Mouse (Mus musculus) liver, embryonic 15.5 days (tissue): ENCODE data around the gene Rapgef2. TPM values are rescaled to one million over a fixed set of nuclear protein-coding genes. Genes with fewer than 3 reads are reported as not detected.

Source experiments
- ATAC-seq: fragments of 200-750 bp; cut with Nextera tagmentation; 2 replicates; pipeline ENCODE4 v1.8.0; 2017; ENCODE audit warnings: moderate number of reproducible peaks, mild to moderate bottlenecking, moderate library complexity; ENCODE audit not compliant: insufficient read depth
- H3K27ac ChIP-seq: fragments of 300-500 bp; sonication (generic); replicated peaks from 2 replicates; pipeline ENCODE4 v1.5.1; 2015; ENCODE audit warnings: mild to moderate bottlenecking, inconsistent platforms
- H3K27me3 ChIP-seq: fragments of 300-500 bp; sonication (generic); 2 replicates; pipeline ENCODE4 v1.6.1; 2015; ENCODE audit warnings: mild to moderate bottlenecking, inconsistent platforms
- H3K36me3 ChIP-seq: fragments of 300-500 bp; sonication (generic); replicated peaks from 2 replicates; pipeline ENCODE4 v1.6.1; 2015; ENCODE audit warnings: moderate library complexity, mild to moderate bottlenecking, inconsistent platforms
- H3K4me1 ChIP-seq: fragments of 300-500 bp; sonication (generic); replicated peaks from 2 replicates; pipeline ENCODE4 v1.6.1; 2015; ENCODE audit warnings: inconsistent platforms
- H3K4me2 ChIP-seq: fragments of 300-500 bp; sonication (generic); 2 replicates; pipeline ENCODE4 v1.6.1; 2015; ENCODE audit warnings: moderate library complexity, mild to moderate bottlenecking, inconsistent platforms
- H3K4me3 ChIP-seq: fragments of 300-500 bp; sonication (generic); replicated peaks from 2 replicates; pipeline ENCODE4 v1.5.1; 2015; ENCODE audit warnings: mild to moderate bottlenecking, inconsistent platforms
- H3K9ac ChIP-seq: fragments of 300-500 bp; sonication (generic); 2 replicates; pipeline ENCODE4 v1.6.1; 2015; ENCODE audit warnings: moderate library complexity, mild to moderate bottlenecking, inconsistent platforms
- H3K9me3 ChIP-seq: fragments of 300-500 bp; sonication (generic); replicated peaks from 2 replicates; pipeline ENCODE4 v1.6.1; 2016; ENCODE audit warnings: inconsistent platforms
- WGBS: fragments of 180-500 bp; shearing (Covaris S2); methylation state at CpG from one replicate; pipeline ENCODE4 v1.1.7; 2015; ENCODE audit warnings: mixed read lengths; ENCODE audit not compliant: insufficient replicate concordance; 5-methylcytosine and 5-hydroxymethylcytosine counted together
- polyA plus RNA-seq: library from polyadenylated mRNA; unstranded; fragments of >200 nt; fragmentation: Nextera tagmentation; extraction: Ambion mirVana; gene quantifications from 2 replicates; pipeline ENCODE4 v1.2.1, GENCODE M21; 2015

Gene Rapgef2
- polyA plus RNA-seq, 1 experiment from 2014 or later = 1.0 TPM

DNA sequence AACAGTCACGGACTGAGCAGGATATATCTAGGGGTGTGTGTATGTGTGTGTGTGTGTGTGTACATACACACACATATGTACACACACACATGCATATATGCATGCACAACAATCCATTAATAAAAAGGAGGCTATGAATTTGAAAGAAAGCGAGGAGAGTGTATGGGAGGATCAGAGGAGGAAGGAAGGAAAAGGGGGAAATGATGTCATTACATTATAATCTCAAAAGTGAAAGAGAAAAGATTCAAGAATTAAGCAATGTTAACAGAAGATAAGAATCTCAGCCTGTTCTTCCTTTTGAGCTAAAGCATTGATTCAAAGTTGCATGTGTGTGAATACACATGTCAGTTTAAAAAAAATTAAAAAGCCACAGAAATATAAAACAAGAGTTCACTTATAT, 158.5 kb downstream of the Rapgef2 start:
- no peaks in the 10 kb centered on the region for H3K27me3 ChIP-seq
- H3K4me3 ChIP-seq = no peak overlapping the region
- WGBS = 53% methylated on average over 2 of the region's 2 CpGs
- H3K36me3 ChIP-seq = no peaks in the 10 kb centered on the region
- H3K9ac ChIP-seq = no peak overlapping the region
- H3K9me3 ChIP-seq = no peaks in the 10 kb centered on the region
- no peak overlapping the region for H3K4me2 ChIP-seq
- no peak overlapping the region for H3K27ac ChIP-seq
- H3K4me1 ChIP-seq = no peaks in the 10 kb centered on the region
- no peak for ATAC-seq

DNA sequence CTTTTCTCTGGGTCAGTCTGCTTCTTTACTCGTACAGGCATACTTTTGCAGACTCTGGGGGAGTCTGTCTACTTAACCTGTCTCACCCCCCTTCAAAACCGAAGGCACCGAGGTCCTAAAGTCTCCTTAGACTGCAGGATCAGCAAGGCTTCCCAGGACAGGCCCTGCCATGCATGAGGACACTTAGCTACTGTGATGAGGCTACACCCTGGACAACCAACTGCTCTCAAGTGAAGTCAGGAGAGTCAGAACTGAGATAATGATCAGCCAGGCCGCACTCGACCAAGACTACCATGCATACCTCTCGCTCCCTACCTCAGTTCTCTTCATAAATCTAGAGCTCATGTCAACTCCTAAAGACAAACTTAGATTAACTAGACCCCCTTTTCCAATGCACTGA, 159.5 kb downstream of the Rapgef2 start:
- H3K9me3 ChIP-seq = no peaks in the 10 kb centered on the region
- H3K4me3 ChIP-seq = no peak overlapping the region
- no peaks in the 10 kb centered on the region for H3K4me1 ChIP-seq
- ATAC-seq = no peak
- no peak overlapping the region for H3K9ac ChIP-seq
- 68% methylated on average over 6 of the region's 6 CpGs for WGBS
- no peak overlapping the region for H3K27ac ChIP-seq
- no peak overlapping the region for H3K4me2 ChIP-seq
- H3K36me3 ChIP-seq = no peaks in the 10 kb centered on the region
- no peaks in the 10 kb centered on the region for H3K27me3 ChIP-seq

DNA sequence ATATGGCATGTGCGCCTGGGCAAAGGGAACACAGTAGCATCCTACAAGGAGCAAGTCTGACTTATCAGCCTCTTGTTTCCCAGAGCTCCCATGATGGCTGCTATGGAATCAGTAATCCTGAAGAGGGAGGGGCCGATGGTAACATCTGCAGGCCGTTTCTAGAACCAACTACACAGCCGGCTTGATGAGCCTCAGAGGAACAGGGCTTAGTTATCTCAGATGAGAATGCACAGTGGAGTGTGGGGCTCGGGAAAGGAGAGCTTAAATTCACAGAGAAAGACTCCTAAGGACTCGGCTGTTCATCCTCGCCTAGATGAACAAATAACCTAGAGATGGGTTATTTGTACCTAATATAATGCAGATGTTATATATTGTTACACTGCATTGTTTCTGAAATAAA, 164.9 kb downstream of the Rapgef2 start:
- no peak for ATAC-seq

DNA sequence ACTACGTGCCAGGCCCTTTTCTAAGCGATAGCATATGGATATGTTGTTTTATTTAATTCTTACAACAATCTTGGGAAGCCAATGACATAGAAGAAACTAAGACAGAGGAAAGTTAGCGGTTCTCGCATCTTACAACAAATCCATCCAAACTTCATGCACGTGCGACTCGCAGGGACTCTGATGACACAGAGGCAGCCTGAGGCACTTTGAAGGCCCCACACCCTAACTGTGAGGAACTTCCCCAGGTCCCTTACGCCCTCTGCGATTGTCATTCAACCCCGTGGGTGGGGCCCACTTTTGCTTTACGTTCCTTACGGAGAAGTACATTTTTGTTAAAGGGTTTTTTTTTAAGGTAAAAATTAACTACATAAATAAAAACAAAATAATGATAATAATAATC, 166.3 kb downstream of the Rapgef2 start:
- Histone ChIP-seq H3K4me2 (no peak overlapping the region), H3K27me3 (no peaks in the 10 kb centered on the region), H3K4me1 (no peaks in the 10 kb centered on the region), H3K9ac (no peak overlapping the region), H3K27ac (no peak overlapping the region), H3K36me3 (no peaks in the 10 kb centered on the region), H3K4me3 (no peak overlapping the region), H3K9me3 (no peaks in the 10 kb centered on the region)
- no peak for ATAC-seq
- WGBS = 80% methylated on average over 12 of the region's 12 CpGs

More for the DNA sequence above, 164.9 kb downstream of the Rapgef2 start:
- Histone ChIP-seq H3K4me1 (no peaks in the 10 kb centered on the region), H3K4me2 (no peak overlapping the region), H3K9me3 (no peaks in the 10 kb centered on the region), H3K4me3 (no peak overlapping the region), H3K9ac (no peak overlapping the region), H3K36me3 (no peaks in the 10 kb centered on the region), H3K27me3 (no peaks in the 10 kb centered on the region), H3K27ac (no peak overlapping the region)
- 65% methylated on average over 7 of the region's 7 CpGs for WGBS

DNA sequence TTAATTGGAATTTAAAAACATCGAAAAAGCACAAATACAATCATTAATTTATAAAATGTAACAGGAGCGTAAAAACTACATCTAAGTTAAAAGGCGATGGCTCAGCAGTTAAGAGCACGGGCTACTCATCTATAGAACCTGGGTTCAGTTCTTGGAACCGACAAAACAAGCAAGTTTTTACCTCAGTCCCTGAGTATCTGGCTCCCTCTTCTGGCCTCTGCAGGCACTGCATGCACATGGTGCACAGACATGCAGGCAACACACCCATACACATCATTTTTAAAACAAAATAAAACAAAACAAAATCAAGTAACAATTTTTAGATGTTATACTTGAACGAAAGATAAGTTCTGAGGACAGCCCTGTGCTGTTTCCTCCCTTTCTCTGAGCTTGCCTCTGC, 176.2 kb downstream of the Rapgef2 start:
- no peak overlapping the region for H3K9ac ChIP-seq
- no peak overlapping the region for H3K4me3 ChIP-seq
- no peaks in the 10 kb centered on the region for H3K27me3 ChIP-seq
- WGBS = 72% methylated on average over 6 of the region's 6 CpGs
- ATAC-seq = no peak
- no peak overlapping the region for H3K27ac ChIP-seq
- H3K4me2 ChIP-seq = no peak overlapping the region
- no peaks in the 10 kb centered on the region for H3K9me3 ChIP-seq
- H3K4me1 ChIP-seq = no peaks in the 10 kb centered on the region
- no peaks in the 10 kb centered on the region for H3K36me3 ChIP-seq

DNA sequence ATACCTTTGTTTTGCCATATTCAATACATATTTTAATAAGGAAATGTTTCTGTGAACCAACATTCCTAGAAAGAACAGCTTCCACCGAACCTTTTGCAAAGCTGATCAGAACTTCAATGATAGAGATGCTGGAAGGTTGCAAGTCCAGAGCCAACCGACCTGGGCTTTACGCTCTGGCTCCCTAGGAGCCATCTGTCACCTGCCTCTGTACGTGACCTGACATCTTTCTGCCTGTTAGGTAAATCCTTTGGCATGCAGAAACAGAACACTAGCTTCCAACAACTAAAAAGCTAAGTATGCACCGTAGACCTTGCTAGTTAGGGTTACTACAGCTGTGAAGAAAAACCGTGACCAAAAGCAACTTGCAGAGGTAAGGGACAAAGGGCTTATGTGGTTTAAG, 178.1 kb downstream of the Rapgef2 start:
- Histone ChIP-seq H3K4me3 (no peak overlapping the region), H3K4me2 (no peak overlapping the region), H3K36me3 (no peaks in the 10 kb centered on the region), H3K9me3 (no peaks in the 10 kb centered on the region), H3K4me1 (no peaks in the 10 kb centered on the region), H3K9ac (no peak overlapping the region), H3K27me3 (no peaks in the 10 kb centered on the region), H3K27ac (no peak overlapping the region)
- no peak for ATAC-seq
- 67% methylated on average over 6 of the region's 6 CpGs for WGBS

DNA sequence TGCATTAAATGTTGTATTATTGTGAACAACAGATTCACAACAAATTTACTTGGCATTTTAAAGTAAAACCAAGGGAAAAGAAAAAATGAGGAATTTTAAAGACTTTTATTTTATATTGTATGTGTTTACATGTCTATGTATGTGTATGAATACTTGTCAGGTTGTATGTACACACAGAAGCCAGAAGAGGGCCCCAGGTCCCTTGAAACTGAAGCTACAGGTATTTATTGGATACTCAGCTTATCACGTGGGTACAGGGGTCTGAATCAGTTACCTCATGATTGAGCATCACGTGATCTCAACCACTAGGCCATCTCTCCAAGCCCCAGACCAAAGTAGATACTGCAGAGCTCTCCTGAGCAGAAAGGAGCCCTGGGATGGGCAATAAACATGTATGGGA, 180.0 kb downstream of the Rapgef2 start:
- Histone ChIP-seq H3K27me3 (no peaks in the 10 kb centered on the region), H3K27ac (no peak overlapping the region), H3K36me3 (no peaks in the 10 kb centered on the region), H3K9me3 (no peaks in the 10 kb centered on the region), H3K4me1 (no peaks in the 10 kb centered on the region), H3K9ac (no peak overlapping the region), H3K4me2 (no peak overlapping the region), H3K4me3 (no peak overlapping the region)
- ATAC-seq = no peak
- 59% methylated on average over 2 of the region's 2 CpGs for WGBS

DNA sequence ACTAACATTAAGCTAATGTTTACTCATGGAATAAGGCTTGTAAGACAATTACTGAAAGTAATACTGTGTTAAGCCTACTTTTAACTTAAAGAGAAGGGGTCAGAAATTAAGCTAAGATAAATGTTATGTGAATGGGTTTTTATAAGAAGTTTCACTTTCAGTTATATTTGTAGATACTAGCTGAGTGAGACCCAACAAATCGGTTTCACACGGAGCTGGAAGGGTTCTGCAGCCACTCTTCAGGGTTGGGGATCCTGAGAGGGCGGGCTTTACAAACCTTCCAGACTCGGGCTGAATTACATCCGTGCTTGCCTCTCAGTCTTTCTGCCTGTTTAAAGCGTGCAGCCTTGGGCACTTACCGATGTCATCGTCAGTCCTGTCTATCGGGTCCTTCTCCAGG, 182.7 kb downstream of the Rapgef2 start:
- WGBS = 72% methylated on average over 9 of the region's 9 CpGs
- H3K27ac ChIP-seq = no peak overlapping the region
- ATAC-seq = no peak
- H3K4me1 ChIP-seq = no peaks in the 10 kb centered on the region
- no peak overlapping the region for H3K4me3 ChIP-seq
- H3K9me3 ChIP-seq = no peaks in the 10 kb centered on the region
- no peaks in the 10 kb centered on the region for H3K36me3 ChIP-seq
- no peaks in the 10 kb centered on the region for H3K27me3 ChIP-seq
- no peak overlapping the region for H3K9ac ChIP-seq
- no peak overlapping the region for H3K4me2 ChIP-seq

DNA sequence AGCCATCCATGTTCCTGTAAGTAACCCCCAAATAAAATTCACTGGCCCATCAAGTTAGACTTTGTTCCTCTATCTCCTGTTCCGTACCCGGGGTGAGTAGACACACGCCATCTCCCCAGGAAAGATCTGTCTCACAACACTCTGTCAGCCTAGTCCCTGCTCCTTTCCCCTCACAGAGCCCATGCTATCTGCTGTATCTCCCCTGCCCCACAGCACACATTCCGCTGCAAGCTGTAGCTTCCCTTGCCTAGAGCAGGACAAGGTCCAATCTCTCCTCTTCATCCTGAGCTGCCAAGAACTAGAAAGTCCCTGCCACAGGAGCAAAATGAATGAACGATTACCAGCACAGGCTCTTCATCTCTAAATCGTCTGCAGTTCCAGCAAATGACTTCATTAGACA, 184.6 kb downstream of the Rapgef2 start:
- ATAC-seq = no peak
- no peaks in the 10 kb centered on the region for H3K27me3 ChIP-seq
- no peaks in the 10 kb centered on the region for H3K4me1 ChIP-seq
- no peak overlapping the region for H3K27ac ChIP-seq
- H3K9me3 ChIP-seq = no peaks in the 10 kb centered on the region
- no peak overlapping the region for H3K9ac ChIP-seq
- H3K4me2 ChIP-seq = no peak overlapping the region
- no peaks in the 10 kb centered on the region for H3K36me3 ChIP-seq
- 65% methylated on average over 6 of the region's 6 CpGs for WGBS
- H3K4me3 ChIP-seq = no peak overlapping the region

DNA sequence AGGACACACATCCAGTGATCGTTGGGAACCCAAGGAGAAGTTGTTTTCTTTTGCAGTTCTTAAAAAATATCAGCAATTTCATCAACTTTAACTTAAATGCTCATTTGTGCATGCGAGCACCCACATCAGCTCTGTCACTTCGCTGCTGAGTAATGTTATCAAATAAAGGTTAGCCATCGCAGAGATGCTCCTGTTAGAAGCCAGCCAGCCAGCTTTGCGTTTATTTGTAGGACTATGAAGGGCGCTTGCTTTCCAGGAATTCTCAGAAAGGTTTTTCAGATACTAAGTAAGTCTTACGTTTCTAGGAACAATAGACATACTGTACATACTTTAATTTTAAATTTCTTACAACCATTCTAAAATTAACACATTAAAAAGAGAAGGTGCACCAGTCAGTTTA, 185.5 kb downstream of the Rapgef2 start:
- Histone ChIP-seq H3K36me3 (no peaks in the 10 kb centered on the region), H3K4me1 (no peaks in the 10 kb centered on the region), H3K9ac (no peak overlapping the region), H3K27me3 (no peaks in the 10 kb centered on the region), H3K9me3 (no peaks in the 10 kb centered on the region), H3K27ac (no peak overlapping the region), H3K4me3 (no peak overlapping the region), H3K4me2 (no peak overlapping the region)
- ATAC-seq = no peak
- WGBS = 71% methylated on average over 7 of the region's 7 CpGs

DNA sequence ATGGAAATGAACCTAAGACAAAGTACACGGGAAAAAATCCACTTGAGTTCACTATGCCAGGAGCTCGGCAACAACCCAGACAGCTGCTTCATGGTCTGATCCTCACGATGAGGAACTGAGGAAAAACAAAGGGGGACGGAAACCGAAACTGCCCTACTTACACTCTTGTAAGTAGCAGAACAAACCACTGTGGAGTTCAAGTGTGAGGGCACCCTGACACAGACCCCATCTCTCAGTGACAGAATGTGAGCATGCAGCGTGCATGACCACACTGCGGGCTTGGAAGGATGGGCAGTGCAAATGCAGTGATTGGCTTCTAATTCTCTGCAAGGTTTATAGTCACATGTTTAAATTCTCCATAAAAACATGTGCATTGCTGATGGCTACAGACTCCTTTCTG, 197.2 kb downstream of the Rapgef2 start:
- ATAC-seq = no peak
- WGBS = 73% methylated on average over 7 of the region's 7 CpGs
- no peak overlapping the region for H3K4me2 ChIP-seq

DNA sequence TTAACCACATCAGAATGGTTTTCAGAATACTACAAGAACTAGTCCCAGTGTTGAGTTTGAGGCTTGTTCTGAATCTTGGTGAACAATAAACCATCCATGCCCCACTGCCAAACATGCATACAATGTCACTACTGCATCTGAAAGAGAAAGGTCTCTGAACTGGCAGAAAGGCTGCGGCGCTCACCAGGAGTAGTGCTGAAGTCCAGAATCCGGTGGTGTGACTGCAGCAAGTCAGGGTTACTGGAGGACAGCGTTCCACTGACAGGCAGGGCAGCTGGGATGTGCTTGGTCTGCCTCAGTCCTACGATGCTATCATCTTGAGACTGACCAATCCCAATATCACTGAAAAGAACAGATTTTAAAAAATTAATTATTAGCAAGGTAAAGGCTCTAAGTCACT, 197.9 kb downstream of the Rapgef2 start:
- Histone ChIP-seq H3K9ac (no peak overlapping the region), H3K9me3 (no peaks in the 10 kb centered on the region), H3K27me3 (no peaks in the 10 kb centered on the region), H3K4me1 (no peaks in the 10 kb centered on the region), H3K4me2 (no peak overlapping the region), H3K27ac (no peak overlapping the region), H3K4me3 (no peak overlapping the region), H3K36me3 (0 out of 2 replicates have a peak, but pooled peaks cover 18% of the 10 kb centered on the region)
- 60% methylated on average over 5 of the region's 5 CpGs for WGBS
- ATAC-seq = no peak

More for the DNA sequence above, 197.2 kb downstream of the Rapgef2 start:
- H3K9me3 ChIP-seq = no peaks in the 10 kb centered on the region
- H3K4me1 ChIP-seq = no peaks in the 10 kb centered on the region
- 0 out of 2 replicates have a peak, but pooled peaks cover 18% of the 10 kb centered on the region for H3K36me3 ChIP-seq
- H3K4me3 ChIP-seq = no peak overlapping the region
- no peaks in the 10 kb centered on the region for H3K27me3 ChIP-seq
- no peak overlapping the region for H3K9ac ChIP-seq
- H3K27ac ChIP-seq = no peak overlapping the region
